Mouse (Mus musculus) MEL (cell line): ENCODE results near the gene Pde6d. TPM values are rescaled to one million over a fixed set of nuclear protein-coding genes. Genes with fewer than 3 reads are reported as not detected.

ENCODE experiments used
- DNase-seq: peaks from one replicate; pipeline ENCODE4 v3.0.0; 2011; ENCODE audit warnings: low read depth, low spot score
- H3K27ac ChIP-seq: 2 replicates; pipeline ENCODE4 v1.5.1; 2012; ENCODE audit warnings: low read depth, mild to moderate bottlenecking, control low read depth, low read length, moderate library complexity; ENCODE audit not compliant: control insufficient read depth
- H3K27me3 ChIP-seq, 2 experiments: fragments of 150-350 bp in 1 of 2; sonication (generic) in 1 of 2; 2 replicates each; pipeline ENCODE4 v1.6.1; 2012; ENCODE audit warnings: low read length in 2 of 2, mild to moderate bottlenecking in 2 of 2, improper control_type of control experiment in 1 of 2, moderate library complexity in 1 of 2; ENCODE audit not compliant: insufficient read depth in 2 of 2, control insufficient read depth in 1 of 2
- H3K36me3 ChIP-seq, 2 experiments: 2 replicates each; pipeline ENCODE4 v1.6.1; 2012 to 2014; ENCODE audit warnings: low read length in 2 of 2, improper control_type of control experiment in 1 of 2, inconsistent platforms in 1 of 2, mild to moderate bottlenecking in 1 of 2; ENCODE audit not compliant: insufficient read depth in 2 of 2, control insufficient read depth in 1 of 2
- H3K4me1 ChIP-seq, 2 experiments: fragments of 150-350 bp in 1 of 2; sonication (generic) in 1 of 2; 2 replicates each; pipeline ENCODE4 v1.6.1; 2012; ENCODE audit warnings: low read length in 2 of 2, improper control_type of control experiment in 1 of 2, mild to moderate bottlenecking in 1 of 2; ENCODE audit not compliant: insufficient read depth in 2 of 2, control insufficient read depth in 1 of 2
- H3K4me3 ChIP-seq, 2 experiments: fragments of 150-350 bp in 1 of 2; sonication (generic) in 1 of 2; 2 replicates each; pipeline ENCODE4 v1.5.1; 2012; ENCODE audit warnings: low read depth in 2 of 2, low read length in 2 of 2, mild to moderate bottlenecking in 2 of 2, moderate library complexity in 2 of 2, control low read depth in 1 of 2, improper control_type of control experiment in 1 of 2; ENCODE audit not compliant: control insufficient read depth in 1 of 2, insufficient read depth in 1 of 2
- H3K79me2 ChIP-seq: 2 replicates; pipeline ENCODE4 v1.6.1; 2012; ENCODE audit warnings: mild to moderate bottlenecking, low read length, moderate library complexity; ENCODE audit not compliant: control insufficient read depth, poor library complexity, insufficient read depth
- H3K9ac ChIP-seq: 2 replicates; pipeline ENCODE4 v1.6.1; 2012; ENCODE audit warnings: low read depth, mild to moderate bottlenecking, control low read depth, low read length, moderate library complexity; ENCODE audit not compliant: control insufficient read depth, poor library complexity, severe bottlenecking
- H3K9me3 ChIP-seq: fragments of 150-350 bp; sonication (generic); replicated peaks from 2 replicates; pipeline ENCODE4 v1.6.1; 2012; ENCODE audit warnings: mild to moderate bottlenecking, low read length, improper control_type of control experiment, moderate library complexity; ENCODE audit not compliant: insufficient read depth
- BHLHE40 ChIP-seq: IDR thresholded peaks from 2 replicates; pipeline ENCODE4 v1.6.1; 2012; ENCODE audit warnings: low read depth, mild to moderate bottlenecking, inconsistent platforms, low read length, improper control_type of control experiment, borderline replicate concordance
- CHD1 ChIP-seq: IDR thresholded peaks from 2 replicates; pipeline ENCODE4 v1.6.1; 2012; ENCODE audit warnings: low read depth, mild to moderate bottlenecking, inconsistent platforms, low read length, improper control_type of control experiment
- CHD2 ChIP-seq: IDR thresholded peaks from 2 replicates; pipeline ENCODE4 v1.6.1; 2011; ENCODE audit warnings: low read length, improper control_type of control experiment
- CTCF ChIP-seq, 3 experiments: IDR thresholded peaks in 2 of 3; conservative IDR thresholded peaks in 1 of 3; 2 replicates each; pipeline ENCODE4 v1.5.1; 2011 to 2012; ENCODE audit warnings: low read length in 3 of 3, low read depth in 2 of 3, mild to moderate bottlenecking in 2 of 3, improper control_type of control experiment in 1 of 3, inconsistent platforms in 1 of 3, mixed read lengths in 1 of 3, moderate library complexity in 1 of 3; ENCODE audit not compliant: control insufficient read depth in 1 of 3, insufficient read depth in 1 of 3, poor library complexity in 1 of 3, severe bottlenecking in 1 of 3
- ELF1 ChIP-seq: IDR thresholded peaks from 2 replicates; pipeline ENCODE4 v1.6.1; 2014; ENCODE audit warnings: low read depth, mild to moderate bottlenecking, inconsistent platforms, low read length, improper control_type of control experiment, moderate library complexity
- EP300 ChIP-seq, 2 experiments: IDR thresholded peaks; 2 replicates each; pipeline ENCODE4 v1.6.1; 2011; ENCODE audit warnings: improper control_type of control experiment in 2 of 2, low read length in 2 of 2, low read depth in 1 of 2, mild to moderate bottlenecking in 1 of 2
- ETS1 ChIP-seq: IDR thresholded peaks from 2 replicates; pipeline ENCODE4 v1.6.1; 2012; ENCODE audit warnings: low read depth, mild to moderate bottlenecking, inconsistent platforms, low read length, improper control_type of control experiment, moderate library complexity
- GATA1 ChIP-seq: IDR thresholded peaks from 2 replicates; pipeline ENCODE4 v1.6.1; 2011; ENCODE audit warnings: low read depth, low read length, improper control_type of control experiment
- HCFC1 ChIP-seq: IDR thresholded peaks from 2 replicates; pipeline ENCODE4 v1.6.1; 2012; ENCODE audit warnings: low read depth, mild to moderate bottlenecking, inconsistent platforms, low read length, improper control_type of control experiment, moderate library complexity
- JUND ChIP-seq: IDR thresholded peaks from 2 replicates; pipeline ENCODE4 v1.6.1; 2011; ENCODE audit warnings: low read depth, mild to moderate bottlenecking, improper control_type of control experiment, low read length
- KAT2A ChIP-seq: conservative IDR thresholded peaks from 2 replicates; pipeline ENCODE4 v1.6.1; 2012; ENCODE audit warnings: low read depth, low read length, improper control_type of control experiment, inconsistent platforms
- MAX ChIP-seq: IDR thresholded peaks from 2 replicates; pipeline ENCODE4 v1.6.1; 2011; ENCODE audit warnings: low read length, improper control_type of control experiment
- MAZ ChIP-seq: IDR thresholded peaks from 2 replicates; pipeline ENCODE4 v1.6.1; 2012; ENCODE audit warnings: low read depth, mild to moderate bottlenecking, inconsistent platforms, low read length, improper control_type of control experiment
- MEF2A ChIP-seq: IDR thresholded peaks from 2 replicates; pipeline ENCODE4 v1.6.1; 2014; ENCODE audit warnings: low read depth, mild to moderate bottlenecking, inconsistent platforms, low read length, improper control_type of control experiment; ENCODE audit not compliant: poor library complexity, insufficient replicate concordance, severe bottlenecking; ENCODE audit errors: extremely low read depth
- MXI1 ChIP-seq: IDR thresholded peaks from 2 replicates; pipeline ENCODE4 v1.6.1; 2011; ENCODE audit warnings: mild to moderate bottlenecking, low read depth, low read length, improper control_type of control experiment
- MYB ChIP-seq: IDR thresholded peaks from 2 replicates; pipeline ENCODE4 v1.6.1; 2011; ENCODE audit warnings: mild to moderate bottlenecking, low read depth, low read length, improper control_type of control experiment
- MYC ChIP-seq: IDR thresholded peaks from 2 replicates; pipeline ENCODE4 v1.6.1; 2011; ENCODE audit warnings: low read depth, mild to moderate bottlenecking, low read length, improper control_type of control experiment, moderate library complexity
- NELFE ChIP-seq: IDR thresholded peaks from 2 replicates; pipeline ENCODE4 v1.6.1; 2011; ENCODE audit warnings: low read depth, low read length, improper control_type of control experiment
- POLR2A ChIP-seq, 2 experiments: IDR thresholded peaks; 2 replicates each; pipeline ENCODE4 v1.6.1; 2011 to 2012; ENCODE audit warnings: low read length in 2 of 2, mild to moderate bottlenecking in 2 of 2, control low read depth in 1 of 2, improper control_type of control experiment in 1 of 2, low read depth in 1 of 2, moderate library complexity in 1 of 2; ENCODE audit not compliant: control insufficient read depth in 1 of 2, insufficient read depth in 1 of 2, poor library complexity in 1 of 2
- POLR2AphosphoS2 ChIP-seq: IDR thresholded peaks from 2 replicates; pipeline ENCODE4 v1.6.1; 2011; ENCODE audit warnings: low read length, improper control_type of control experiment
- RCOR1 ChIP-seq: IDR thresholded peaks from 2 replicates; pipeline ENCODE4 v1.6.1; 2012; ENCODE audit warnings: low read depth, mild to moderate bottlenecking, inconsistent platforms, low read length, improper control_type of control experiment
- SIN3A ChIP-seq: IDR thresholded peaks from 2 replicates; pipeline ENCODE4 v1.6.1; 2012; ENCODE audit warnings: low read length, improper control_type of control experiment, inconsistent platforms
- TAL1 ChIP-seq: IDR thresholded peaks from 2 replicates; pipeline ENCODE4 v1.6.1; 2012; ENCODE audit warnings: mild to moderate bottlenecking, inconsistent platforms, low read length, moderate library complexity, mixed read lengths
- TBP ChIP-seq: IDR thresholded peaks from 2 replicates; pipeline ENCODE4 v1.8.0; 2011; ENCODE audit warnings: low read depth, low read length, improper control_type of control experiment
- TCF12 ChIP-seq: IDR thresholded peaks from 2 replicates; pipeline ENCODE4 v1.6.1; 2014; ENCODE audit warnings: low read depth, mild to moderate bottlenecking, inconsistent platforms, low read length, improper control_type of control experiment, moderate library complexity
- USF2 ChIP-seq, 2 experiments: IDR thresholded peaks; 2 replicates each; pipeline ENCODE4 v1.6.1; 2011 to 2012; ENCODE audit warnings: improper control_type of control experiment in 2 of 2, low read length in 2 of 2, borderline replicate concordance in 1 of 2, inconsistent platforms in 1 of 2, low read depth in 1 of 2, mild to moderate bottlenecking in 1 of 2; ENCODE audit not compliant: insufficient read depth in 1 of 2
- ZC3H11A ChIP-seq: IDR thresholded peaks from 2 replicates; pipeline ENCODE4 v1.6.1; 2012; ENCODE audit warnings: low read depth, mild to moderate bottlenecking, inconsistent platforms, low read length, improper control_type of control experiment
- ZKSCAN1 ChIP-seq: IDR thresholded peaks from 2 replicates; pipeline ENCODE4 v1.6.1; 2012; ENCODE audit warnings: low read depth, mild to moderate bottlenecking, inconsistent platforms, low read length, improper control_type of control experiment, moderate library complexity
- polyA plus RNA-seq, 2 experiments: library from polyadenylated mRNA; stranded (reverse) in 1 of 2; unstranded in 1 of 2; fragments of >175 nt in 1 of 2; fragments of >200 nt in 1 of 2; gene quantifications; 2 replicates each; pipeline versions ENCODE4 v1.2.1 to v1.2.4; 2012; ENCODE audit warnings: low replicate concordance in 2 of 2, low read depth in 1 of 2; ENCODE audit not compliant: insufficient read length in 2 of 2, insufficient read depth in 1 of 2, missing spikeins in 1 of 2
- total RNA-seq: library from RNA; depleted of rRNA; stranded (reverse); fragments of 300-350 nt; gene quantifications from 2 replicates; pipeline ENCODE4 v1.2.3, GENCODE M21; 2012

Pde6d gene
- total and polyA plus RNA-seq, 3 experiments, result 13.4 to 79.9 TPM; not detected in 1

GRCm38 (mm10) chr1:86594539-86594938 lies 12.1 kb upstream of the Pde6d start:
- Histone ChIP-seq H3K27me3 (no peaks in the 10 kb centered on the region), H3K9me3 (no peaks in the 10 kb centered on the region), H3K4me1 (no peaks in the 10 kb centered on the region), H3K79me2 (no peaks in the 10 kb centered on the region), H3K27ac (no peak overlapping the region), H3K4me3 (no peak overlapping the region), H3K9ac (no peak overlapping the region), H3K36me3 (peaks cover 0 to 9% of the 10 kb centered on the region in 2 experiments; a peak in 2 of 4 replicates)
- no peak for DNase-seq
- TF ChIP-seq USF2 (IDR thresholded peaks at IDR 0.05; ENCODE audit: borderline replicate concordance in 1 of 2, insufficient read depth in 1 of 2, low read depth in 1 of 2, low read length in 2 of 2) (no peak), ZC3H11A (no peak)

DNA sequence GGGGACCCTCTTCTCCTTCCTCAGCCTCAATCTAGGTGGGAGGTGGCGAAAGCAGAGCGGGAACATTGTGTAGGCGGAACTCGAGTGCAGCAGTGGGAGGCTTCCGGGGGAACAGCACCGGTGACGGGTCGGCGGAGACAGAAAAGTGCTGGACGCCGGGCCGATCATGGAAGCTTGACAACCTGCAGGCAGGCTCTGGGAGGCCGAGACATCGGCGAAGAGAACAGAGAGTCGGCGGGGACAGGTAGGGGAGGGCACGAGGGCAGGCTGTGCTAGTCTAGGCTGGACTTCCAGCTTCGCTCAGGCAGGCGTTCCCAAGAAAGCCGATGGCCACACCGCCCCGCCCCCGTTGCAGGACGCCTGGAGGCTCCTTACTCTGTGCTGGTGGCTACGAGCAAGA lies 4.6 kb upstream of the Pde6d start:
- Histone ChIP-seq H3K36me3 (peaks cover 6 to 14% of the 10 kb centered on the region in 2 experiments), H3K27me3 (no peaks in the 10 kb centered on the region), H3K9ac (peak overlapping the region; percentile 83), H3K27ac (no peak overlapping the region), H3K4me3 (peak overlapping the region; percentile 66 to 79), H3K9me3 (no peaks in the 10 kb centered on the region), H3K79me2 (peaks cover 9% of the 10 kb centered on the region), H3K4me1 (peaks cover 2 to 12% of the 10 kb centered on the region in 2 experiments; a peak in 3 of 4 replicates)
- peak; percentile 90 for DNase-seq
- 0 out of 2 replicates have a peak, but pooled peaks have one; percentile 10 for TF ChIP-seq MEF2A
- TF ChIP-seq MXI1, result peak; percentile 90
- TF ChIP-seq TAL1, result no peak
- TF ChIP-seq SIN3A, result peak; percentile 85
- no peak; the same call in 1 of the 2 replicates for TF ChIP-seq KAT2A
- TF ChIP-seq TBP, result peak; percentile 83
- TF ChIP-seq POLR2AphosphoS2, result no peak
- no peak for TF ChIP-seq CHD1
- peak; percentile 78; the same call in 1 of the 2 replicates for TF ChIP-seq MAZ
- peak in 1 of 3 experiments; percentile 21; a peak in 1 of 6 replicates for TF ChIP-seq CTCF (IDR thresholded peaks at IDR 0.05 in 2 of 3, conservative IDR thresholded peaks at IDR 0.05 in 1 of 3; ENCODE audit: control insufficient read depth in 1 of 3, insufficient read depth in 1 of 3, low read depth in 2 of 3, low read length in 3 of 3, poor library complexity in 1 of 3, severe bottlenecking in 1 of 3)
- TF ChIP-seq ETS1, result peak; percentile 22; the same call in 1 of the 2 replicates
- no peak for TF ChIP-seq CHD2
- no peak for TF ChIP-seq MYC
- no peak for TF ChIP-seq BHLHE40
- no peak for TF ChIP-seq ZKSCAN1
- TF ChIP-seq TCF12, result peak; percentile 37; the same call in 1 of the 2 replicates
- TF ChIP-seq MYB, result no peak
- TF ChIP-seq POLR2A (IDR thresholded peaks at IDR 0.05; ENCODE audit: control insufficient read depth in 1 of 2, insufficient read depth in 1 of 2, low read depth in 1 of 2, low read length in 2 of 2, poor library complexity in 1 of 2), result peak; percentile 30 to 71; a peak in 2 of 4 replicates
- no peak for TF ChIP-seq RCOR1
- TF ChIP-seq ELF1, result peak; percentile 64; the same call in 1 of the 2 replicates
- TF ChIP-seq EP300 (IDR thresholded peaks at IDR 0.05; ENCODE audit: low read depth in 1 of 2, low read length in 2 of 2), result no peak
- TF ChIP-seq MAX, result no peak
- peak; percentile 94 for TF ChIP-seq HCFC1
- TF ChIP-seq GATA1, result no peak
- TF ChIP-seq JUND, result no peak
- TF ChIP-seq USF2 (IDR thresholded peaks at IDR 0.05; ENCODE audit: borderline replicate concordance in 1 of 2, insufficient read depth in 1 of 2, low read depth in 1 of 2, low read length in 2 of 2), result no peak
- peak; percentile 50; the same call in 1 of the 2 replicates for TF ChIP-seq NELFE
